Mouse (Mus musculus) megakaryocyte progenitor cell, adult 5-6 weeks (primary cell): ENCODE results near the gene Ccnd2. TPM values are rescaled to one million over a fixed set of nuclear protein-coding genes. Genes with fewer than 3 reads are reported as not detected.

Experiments
- ATAC-seq: replicated peaks from 2 replicates; pipeline ENCODE4 v1.8.0; 2016; ENCODE audit warnings: mild to moderate bottlenecking, moderate TSS enrichment, inconsistent platforms; ENCODE audit not compliant: poor library complexity
- total RNA-seq, 2 experiments: library from RNA; stranded (forward) in 1 of 2; stranded (reverse) in 1 of 2; fragments of 157-497, 149-512 nt in 1 of 2; fragments of 200-1000 nt in 1 of 2; gene quantifications; 2 replicates each; pipeline versions ENCODE4 v1.2.3 to v1.2.4; 2015 to 2017

Gene Ccnd2
- total RNA-seq (2015) (76.9 and 124 TPM in 2 replicates), total RNA-seq (2017) (38.8 and 51.4 TPM in 2 replicates)

DNA sequence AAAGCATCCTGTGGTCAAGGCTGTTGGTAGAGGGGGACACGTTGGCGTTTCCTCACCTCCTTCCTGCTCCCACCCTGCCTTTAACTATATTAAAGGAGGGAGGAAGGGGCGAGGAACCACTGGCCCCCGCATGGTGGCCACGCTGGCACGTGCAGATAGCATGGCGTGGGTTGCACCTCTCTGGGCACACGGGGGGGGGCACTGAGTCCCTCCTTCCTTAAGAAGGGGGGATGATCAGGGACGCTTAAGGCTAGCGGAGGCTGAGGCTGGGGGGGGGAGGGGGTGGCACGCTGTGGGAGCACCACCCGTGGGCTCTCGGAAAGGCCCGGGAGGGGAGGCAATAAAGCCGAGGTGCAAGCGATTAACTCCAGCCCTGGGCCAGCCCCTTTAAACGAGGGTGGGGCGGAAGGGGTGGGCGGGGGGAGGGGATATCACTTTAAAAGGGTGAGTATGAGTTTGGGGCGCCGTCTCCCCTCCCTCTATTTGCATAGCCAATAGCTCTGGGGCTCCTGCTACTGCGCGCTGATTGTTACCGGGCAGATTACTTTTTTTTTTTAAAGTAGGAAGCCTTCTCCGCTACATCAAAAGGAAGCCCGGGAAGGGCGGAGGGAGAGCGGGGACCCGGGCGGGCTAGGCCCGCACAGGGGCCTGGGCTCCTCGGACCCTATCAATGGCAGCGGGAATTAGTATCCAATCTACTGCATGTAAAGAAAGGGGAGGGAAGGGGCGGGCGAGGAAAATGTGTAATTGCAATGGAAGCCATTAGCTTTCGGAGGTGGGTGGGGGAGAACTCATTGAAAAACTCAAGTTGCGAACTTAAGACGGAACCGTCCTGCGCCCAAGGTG lies at the start of gene Ccnd2:
Gene Ccnd2, minus strand, starts transcription at position 88 of the 846 bp plus-strand sequence.
- ATAC-seq: peak; percentile 29

DNA sequence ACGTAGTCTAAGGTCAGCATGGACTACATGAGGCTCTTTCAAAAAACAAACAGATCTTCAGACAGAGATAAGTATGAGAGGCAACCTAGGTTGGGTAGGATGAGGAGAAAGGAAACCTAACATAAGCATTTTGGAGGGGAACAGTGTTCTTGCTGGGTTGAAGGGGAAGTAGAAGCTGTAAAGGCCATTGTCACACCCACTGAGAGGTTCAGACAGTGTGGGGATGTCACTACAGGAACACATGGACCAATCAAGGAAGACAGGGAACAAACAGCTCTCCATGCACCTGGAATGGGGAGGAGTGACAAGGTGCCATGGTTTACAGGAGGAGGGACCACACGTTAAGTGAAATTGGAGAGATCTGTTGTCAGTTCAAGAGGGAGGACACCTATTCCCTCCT lies 45.0 kb upstream of the Ccnd2 start:
- ATAC-seq: peak; percentile 68

DNA sequence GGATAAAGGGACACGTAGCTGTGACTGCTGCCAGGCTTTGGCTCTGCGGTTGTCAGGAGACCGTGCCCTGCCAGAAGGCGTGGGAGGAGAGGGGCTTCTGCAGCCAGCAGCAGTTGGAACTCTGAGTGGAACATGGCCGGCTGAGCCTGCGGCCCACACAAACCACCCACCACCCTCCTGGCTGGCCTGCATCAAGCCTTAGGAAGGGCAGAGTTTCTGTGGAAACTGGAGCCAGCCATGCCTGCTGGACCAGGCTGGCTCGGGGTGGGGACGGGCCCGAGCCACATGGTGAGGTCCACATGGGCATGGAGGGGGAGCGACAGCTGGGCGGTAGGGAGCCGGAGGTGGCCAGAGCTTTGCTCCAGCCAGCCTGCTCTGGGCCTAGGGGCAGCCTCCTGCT lies 29.3 kb upstream of the Ccnd2 start:
- no peak for ATAC-seq

DNA sequence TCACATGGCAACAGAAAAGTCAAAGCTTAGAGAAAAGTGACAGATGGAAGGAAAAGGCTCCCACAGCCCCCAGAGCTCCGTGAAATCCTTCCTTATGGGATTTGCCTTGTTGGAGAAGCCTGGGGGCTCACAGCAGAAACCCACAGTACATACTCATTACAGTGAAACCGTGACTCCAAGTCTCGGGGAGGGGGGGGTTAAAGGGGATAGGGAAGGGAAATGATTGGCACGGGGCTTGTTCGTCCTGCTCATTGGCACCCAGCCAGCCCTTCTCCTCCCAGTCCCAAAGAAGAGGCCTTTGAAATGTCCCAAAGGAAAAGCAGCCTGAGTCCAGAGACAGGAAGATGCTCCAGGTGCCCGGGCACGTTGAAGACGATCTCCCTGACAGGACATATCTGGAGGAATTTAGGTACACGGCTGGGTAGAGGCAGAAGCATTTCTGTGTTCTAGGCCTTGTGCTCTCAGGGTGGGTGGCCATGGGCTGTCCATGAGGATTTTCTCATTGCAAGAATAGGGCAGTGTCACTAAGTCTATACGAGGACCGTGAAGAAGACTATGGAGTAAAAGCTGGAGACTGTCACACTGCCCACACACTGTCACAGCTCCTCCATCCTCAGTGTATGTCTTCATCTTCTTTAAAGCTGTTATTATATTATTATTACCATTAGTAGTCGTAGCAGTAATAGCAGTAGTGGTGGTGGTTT lies 27.2 kb upstream of the Ccnd2 start:
- no peak for ATAC-seq

DNA sequence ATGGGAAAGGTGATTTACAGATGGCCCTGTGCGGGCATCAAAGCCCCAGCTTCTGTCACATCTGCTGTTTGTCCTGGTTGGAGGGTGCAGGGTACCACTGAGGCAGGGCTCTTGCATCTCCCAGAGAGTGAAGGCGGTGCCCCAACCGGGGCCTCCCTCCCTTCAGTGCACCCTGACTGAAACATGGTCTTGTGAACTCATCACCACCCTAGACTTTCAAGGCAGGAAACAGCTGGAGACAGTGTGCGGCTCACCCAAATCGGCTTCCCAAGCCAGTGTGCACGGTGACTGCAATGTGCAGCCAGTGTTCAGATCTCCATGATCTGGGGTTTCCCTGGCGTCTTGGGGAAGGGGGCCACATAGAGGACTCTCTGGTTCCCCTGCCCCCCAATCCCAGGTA lies 26.0 kb upstream of the Ccnd2 start:
- peak; percentile 71 for ATAC-seq

DNA sequence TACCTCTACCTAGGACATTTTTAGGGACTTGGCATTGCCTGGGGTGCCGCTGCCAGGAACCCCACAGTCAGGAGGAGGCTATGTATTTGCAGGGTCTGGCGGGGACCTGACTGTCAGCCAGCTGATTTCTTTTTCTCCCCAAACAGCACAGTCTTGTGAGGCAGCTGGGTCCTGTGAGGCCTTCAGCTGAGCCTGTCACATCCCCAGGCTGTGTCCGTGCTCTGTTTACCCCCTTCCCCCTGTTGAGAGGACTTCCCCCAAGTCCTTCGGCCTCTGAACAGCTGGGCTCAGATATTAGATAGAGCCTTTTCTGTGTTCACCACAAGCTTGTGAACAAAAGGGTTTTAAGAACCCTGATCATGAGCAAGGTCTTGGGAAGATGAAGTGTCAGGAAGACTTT lies 25.4 kb upstream of the Ccnd2 start:
- no peak for ATAC-seq

DNA sequence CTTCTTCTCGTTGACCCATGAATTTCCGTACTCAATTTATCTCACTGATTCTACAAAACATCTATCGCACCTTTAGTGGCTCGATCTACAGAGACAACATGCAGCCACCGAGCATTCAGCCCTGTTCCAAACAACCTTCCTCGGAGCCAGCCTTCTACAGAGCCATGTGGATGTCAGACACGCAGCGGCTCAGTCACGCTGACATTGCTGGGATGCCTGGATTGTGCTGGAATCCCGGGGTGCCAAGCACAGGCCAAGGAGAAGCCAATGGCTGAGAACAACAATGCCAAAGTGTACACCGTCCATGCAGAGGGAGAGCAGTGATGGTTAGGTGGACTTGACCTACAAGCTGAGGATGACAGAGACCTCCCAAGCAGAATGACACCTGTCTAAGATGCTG lies 20.5 kb upstream of the Ccnd2 start:
- no peak for ATAC-seq

DNA sequence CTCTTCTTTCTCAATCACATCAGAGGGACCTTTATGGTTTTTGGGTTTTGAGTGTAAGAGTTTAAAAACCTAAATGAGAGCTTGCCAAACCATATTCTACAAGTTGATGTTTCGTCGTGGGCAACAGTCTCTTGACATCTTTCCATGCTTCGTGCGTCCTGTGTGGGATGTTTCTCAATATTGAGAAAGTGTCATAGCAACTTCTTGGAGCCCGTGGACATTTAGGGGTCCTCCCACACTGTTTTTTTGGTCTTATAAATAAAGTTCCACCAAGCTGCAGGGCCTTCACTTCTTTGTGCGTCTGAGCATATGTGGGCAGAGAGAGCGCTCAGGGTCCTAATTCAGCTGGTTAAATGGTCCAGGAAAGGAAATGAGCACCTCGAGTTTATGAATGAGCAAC lies 18.7 kb upstream of the Ccnd2 start:
- ATAC-seq: peak; percentile 32; the same call in 1 of the 2 replicates

DNA sequence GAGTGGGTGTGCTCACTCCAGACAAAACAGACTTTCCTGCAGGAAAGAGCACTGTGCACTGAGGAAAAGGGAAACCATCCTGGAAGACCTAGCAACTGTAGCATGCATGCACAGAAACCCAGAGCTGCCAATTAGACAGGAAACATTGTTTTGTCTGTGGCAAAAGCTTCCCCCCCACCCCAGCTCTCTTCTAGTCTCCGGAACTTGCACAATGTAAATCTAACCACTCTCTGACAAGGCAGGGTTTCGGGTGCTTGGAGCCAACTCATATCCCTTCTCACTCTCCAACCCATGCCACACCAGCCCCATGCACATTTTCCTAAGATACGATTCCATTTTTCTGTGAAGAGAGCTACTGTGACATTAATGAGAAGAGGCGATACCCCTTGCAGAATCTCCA lies 13.7 kb upstream of the Ccnd2 start:
- ATAC-seq: peak; percentile 77

DNA sequence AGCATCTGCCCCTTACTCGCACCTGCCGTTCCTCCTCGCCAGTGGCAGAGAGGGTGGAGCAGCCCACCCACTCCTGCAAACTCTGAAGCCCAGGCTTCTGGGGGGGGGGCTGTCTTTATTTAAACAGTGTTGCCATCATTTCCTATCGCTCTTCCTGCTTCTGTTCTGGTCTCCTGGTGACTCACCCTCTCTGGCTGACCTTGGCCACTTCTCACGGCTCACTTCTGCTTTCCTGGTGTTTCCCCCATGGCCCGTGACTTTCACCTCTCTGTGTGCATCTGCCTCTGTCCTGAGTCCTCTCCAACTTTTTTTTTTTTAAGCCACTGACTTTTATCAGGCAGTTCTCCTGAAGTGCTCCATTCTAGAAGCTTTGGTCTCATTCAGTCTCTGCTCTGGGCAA lies 10.8 kb upstream of the Ccnd2 start:
- peak; percentile 93 for ATAC-seq

DNA sequence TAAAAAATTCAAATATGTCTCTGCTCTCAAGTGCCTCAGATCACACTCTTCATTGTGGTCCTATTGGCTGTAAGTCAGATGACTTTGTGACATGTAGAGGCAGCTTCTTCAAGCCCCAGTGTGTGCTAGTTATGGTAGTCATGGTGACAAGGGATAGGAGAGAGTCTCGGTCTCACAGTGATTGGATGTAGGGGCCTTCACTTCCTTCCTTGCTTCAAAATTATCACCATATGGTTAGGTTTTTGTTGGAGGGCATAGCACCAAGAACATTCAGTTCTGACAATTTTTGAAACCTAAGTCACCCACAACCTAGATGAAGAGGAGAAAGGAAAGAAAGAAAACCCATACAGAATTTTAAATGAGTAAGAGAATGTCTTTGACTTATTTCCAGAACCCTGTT lies 5.3 kb upstream of the Ccnd2 start:
- no peak for ATAC-seq

DNA sequence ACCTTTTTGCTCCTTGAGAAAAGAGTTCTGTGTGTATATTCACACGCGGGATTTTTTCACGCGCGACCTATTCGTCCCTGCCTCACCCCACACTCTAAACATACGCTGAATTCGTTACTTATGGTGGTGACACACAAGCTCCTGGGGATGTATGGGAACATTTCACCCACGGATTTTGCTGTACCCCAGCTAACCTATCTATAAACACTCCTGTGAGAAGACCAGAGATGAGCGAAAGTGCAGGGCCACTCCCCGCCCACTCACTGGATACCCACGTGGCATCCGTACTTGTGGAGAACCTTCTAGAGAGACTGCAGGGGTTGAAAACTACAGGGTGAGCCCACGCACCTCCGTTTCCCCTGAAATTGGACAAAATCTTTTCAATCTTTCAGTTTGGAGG lies 3.5 kb upstream of the Ccnd2 start:
- no peak for ATAC-seq

DNA sequence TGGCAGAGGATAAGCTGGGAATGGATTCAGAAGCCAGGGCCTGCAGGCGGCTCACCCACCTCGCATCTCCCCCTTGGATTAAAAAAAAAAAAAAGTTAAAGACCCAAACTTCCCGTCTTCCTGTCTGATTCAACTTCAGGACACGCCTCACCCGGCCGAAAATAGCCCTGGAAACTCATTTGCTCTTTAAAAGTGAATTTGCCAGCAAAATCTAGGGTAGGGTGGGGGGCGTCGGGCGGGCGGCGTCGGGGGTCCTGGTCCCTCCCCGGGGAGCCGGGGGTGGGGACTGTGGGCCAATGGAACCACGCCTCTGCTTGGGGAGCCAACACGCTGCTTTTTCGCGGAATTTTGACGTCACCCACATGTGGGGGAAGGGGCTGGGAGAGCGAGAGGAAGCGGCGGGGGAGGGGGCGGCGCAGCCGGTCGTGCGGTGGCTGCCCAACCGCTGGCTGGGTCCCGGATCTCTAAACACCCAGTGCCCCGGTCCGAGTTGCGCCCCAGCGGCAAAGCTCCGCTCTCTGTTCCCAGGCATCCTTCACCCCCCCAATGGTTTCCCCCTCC lies 2.8 kb upstream of the Ccnd2 start:
- no peak for ATAC-seq

DNA sequence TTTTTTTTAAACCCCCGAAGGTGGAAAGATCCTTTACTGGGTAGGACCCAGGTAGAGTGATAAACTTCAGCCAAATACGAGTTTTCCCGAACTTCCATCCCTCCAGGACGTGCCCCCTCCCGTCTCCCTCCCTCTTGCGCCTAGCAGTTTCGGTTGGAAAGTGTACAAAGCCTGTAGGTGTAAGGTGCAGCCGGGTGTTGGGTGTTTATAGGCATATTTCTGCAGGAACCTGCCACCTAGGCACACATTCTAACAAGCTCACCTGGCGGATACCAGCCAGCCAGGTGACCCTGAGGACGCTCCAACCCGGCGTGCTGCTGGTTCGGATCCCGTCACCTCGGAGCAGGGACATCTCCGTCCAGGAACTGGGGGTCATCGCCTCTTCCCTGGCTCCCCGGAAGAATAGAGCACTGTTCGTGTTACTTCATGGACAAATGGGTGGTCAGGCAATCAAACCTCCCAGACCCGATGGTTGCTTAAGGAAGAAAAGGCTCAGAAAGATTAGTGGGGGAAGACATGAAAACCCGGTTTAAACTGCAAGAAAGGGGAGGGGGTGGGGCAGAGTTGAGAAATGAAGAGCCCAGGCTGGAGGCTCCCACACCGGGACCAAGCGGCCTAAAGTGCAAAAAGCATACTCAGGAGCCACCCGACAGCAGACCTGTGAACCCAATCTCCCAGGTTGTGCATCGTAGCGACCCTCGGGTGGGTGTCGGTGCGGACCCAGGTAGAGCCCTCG lies 2.1 kb upstream of the Ccnd2 start:
- ATAC-seq: no peak

DNA sequence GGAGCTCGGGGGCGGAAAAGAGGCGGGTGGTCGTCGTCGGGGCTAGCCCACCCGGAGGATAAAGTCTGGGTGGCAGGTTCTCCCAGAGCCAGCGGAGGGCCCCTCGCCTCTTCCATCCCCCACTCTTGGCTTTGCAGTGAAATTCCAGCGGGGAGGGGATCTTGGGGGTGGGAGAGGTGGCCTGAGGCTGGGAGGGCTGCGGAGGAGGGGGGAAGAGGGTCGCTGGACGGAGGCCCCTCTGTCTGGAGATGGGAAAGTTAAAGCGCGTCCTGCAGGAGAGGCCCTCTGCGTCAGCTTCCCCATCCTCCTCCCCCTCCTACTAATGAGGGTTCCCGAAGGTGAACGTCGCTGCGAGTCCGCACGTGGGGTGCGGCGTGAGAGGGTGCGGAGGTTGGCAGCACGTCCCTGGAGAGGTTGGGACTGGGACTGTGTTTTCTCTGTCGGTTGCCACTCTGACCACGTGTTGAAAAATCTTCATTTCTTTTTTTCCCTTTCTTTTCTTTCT lies 1.4 kb upstream of the Ccnd2 start:
- ATAC-seq: no peak

DNA sequence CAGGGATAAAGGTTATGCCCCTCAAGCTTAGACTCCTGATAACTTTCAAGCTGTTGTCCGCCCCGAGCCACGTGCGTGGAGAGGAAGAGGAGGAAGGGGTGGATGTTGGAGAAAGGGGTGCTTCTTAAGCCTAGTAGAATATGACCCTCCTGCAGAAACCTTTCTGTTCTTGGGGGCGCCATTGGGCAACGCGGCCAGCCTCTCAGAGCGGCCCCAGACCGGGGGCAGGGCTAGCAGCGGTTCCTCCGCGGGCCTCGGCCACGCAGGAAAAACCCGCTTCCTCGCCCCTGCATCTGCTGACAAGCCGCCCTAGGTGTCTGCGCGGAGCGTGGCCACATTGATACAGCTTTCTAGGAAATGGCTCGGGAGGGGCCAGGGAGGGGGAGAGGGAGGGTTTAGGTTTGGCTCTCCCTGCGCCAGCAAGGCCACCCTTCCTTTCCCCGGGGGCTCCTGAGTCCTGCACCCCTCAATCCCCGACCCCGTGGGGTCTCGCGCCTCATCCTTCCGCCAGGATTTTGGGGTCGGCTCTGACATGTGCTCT lies 358 bp downstream of the Ccnd2 start:
- peak; percentile 19 for ATAC-seq

DNA sequence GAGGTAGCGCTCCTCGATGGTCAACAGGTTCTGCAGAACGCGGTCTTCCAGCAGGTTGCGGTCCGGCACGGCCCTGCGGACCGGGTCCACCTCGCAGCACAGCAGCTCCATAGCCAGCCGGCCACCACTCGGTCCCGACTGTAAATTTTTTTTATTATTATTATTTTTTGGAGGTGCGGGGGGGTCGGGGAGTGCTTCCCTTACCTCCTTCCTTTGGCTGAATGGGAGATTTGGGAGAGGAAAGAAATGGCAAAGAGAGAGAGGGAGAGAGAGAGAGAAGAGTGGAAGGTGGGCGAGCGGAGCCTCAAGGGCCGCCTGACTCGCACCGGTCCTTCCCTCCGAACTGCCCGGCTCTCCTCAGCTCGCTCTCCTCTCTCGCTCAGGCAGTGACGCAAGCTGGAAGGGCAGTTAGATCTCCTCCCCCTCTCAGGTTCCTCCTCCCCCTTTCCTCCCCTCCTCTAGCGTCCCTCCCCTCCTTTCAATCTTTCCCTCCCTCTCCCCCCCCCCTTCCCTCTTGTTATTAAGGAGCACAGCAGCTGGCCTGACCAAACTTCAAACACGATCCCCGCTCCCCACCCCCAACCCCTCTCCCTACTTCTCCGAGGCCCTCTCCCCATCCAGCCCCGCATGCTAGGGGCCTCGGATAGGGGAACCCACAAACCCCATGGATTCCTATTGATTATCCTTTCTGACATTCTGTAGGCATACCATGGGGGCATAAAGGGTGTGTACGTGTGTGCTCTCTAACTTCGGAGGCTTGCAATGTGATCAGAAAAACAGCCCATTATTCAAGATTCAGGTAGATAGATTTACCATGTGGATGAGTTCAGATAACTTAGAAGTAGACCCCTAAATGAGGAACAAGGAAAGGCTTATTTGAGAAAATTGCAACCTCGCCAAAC lies 1.1 kb downstream of the Ccnd2 start:
- peak; percentile 52 for ATAC-seq

DNA sequence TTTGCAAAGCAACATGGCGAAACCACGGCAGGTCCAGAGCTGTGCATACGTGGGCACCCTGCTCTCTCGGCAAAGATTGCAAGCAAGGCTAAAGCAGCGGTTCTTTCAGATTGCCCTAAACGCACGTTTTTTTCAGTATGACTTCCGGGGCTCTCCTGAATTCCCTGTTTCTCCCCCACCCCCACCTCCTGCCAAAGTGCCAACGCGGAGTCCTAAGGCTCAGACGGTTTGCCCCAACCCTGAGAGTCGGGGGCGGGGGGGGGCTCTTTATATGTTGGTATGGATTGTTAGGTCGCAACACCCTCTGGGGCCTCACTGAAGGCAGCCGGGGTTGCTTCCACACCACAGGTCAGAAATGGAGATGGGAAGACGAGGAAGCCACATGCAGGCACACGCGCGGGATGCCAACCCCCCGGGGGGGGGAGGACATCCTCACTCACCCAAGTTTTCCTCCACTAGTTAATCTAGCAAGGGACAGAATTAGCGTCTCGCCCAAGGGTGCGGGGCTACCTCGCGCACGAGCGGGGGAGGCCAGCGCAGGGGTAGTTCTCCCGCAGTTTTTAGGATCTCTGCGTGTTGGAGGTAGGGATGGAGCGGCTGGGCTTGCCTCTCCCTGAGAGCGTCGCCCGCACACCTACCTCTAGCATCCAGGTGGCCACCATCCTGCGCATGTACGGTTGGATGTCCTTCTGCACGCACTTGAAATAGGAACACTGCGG lies 1.9 kb downstream of the Ccnd2 start:
- ATAC-seq: no peak

DNA sequence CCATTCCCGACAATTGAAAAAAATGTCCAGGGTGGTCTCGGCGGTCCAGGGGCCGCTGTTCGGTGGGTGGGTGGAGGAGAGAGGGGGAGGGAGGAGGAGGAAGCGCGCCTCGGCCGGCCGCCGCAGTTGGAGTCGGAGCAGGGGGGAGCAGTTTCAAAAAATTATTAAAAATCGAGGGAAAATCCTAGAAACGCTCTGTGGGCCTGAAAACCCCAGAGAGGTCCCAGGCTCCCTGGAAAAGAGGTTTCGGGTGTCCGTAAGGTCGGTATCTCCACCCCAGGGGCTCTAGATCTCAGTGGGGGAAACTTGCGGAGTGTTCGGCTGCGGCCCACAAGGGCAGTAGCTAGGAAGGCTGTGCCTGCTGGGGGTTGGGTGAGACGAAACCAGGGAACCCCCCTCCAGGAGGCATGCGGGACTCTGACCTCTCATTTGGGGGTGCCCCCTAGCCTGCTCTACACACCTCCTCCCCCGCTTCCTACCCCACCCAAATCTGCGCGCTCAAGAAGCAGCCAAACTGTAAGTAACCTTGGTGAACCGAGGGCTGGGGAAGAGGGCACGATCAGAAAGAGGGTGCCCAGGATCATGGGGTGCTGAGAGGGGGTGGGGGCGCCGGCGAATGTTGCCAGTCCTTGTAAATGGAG lies 2.6 kb downstream of the Ccnd2 start:
- no peak for ATAC-seq
